Mouse (Mus musculus) heart, adult 11 months (tissue): ENCODE results near the gene Ufc1.
A peak's percentile ranks its signal among the peaks of the same experiment; 100 is the strongest.
"Not testable (repeated sequence)": the region's sequence is repeated elsewhere in the genome, so short reads cannot be mapped to it uniquely, and the experiment has no call there.

Experiments
- DNase-seq: peaks from one replicate; pipeline ENCODE4 v3.0.0; 2022

The Ufc1 gene

GRCm38 (mm10) chr1:171294298-171295062 lies at the start of gene Ufc1:
Ufc1 (minus strand) TSS chr1:171295024.
- peak; percentile 99 for DNase-seq

GRCm38 (mm10) chr1:171343922-171344677 lies 49.3 kb upstream of the Ufc1 start:
- DNase-seq = no peak

- DNase-seq = no peak
Observed at GRCm38 (mm10) chr1:171342262-171343207, 47.7 kb upstream of the Ufc1 start.

GRCm38 (mm10) chr1:171330216-171330560 lies 35.4 kb upstream of the Ufc1 start:
- DNase-seq = no peak

- no peak for DNase-seq
Observed at GRCm38 (mm10) chr1:171329433-171330215, 34.8 kb upstream of the Ufc1 start.

- DNase-seq = peak; percentile 99
Observed at GRCm38 (mm10) chr1:171328839-171329432, 34.1 kb upstream of the Ufc1 start, which contains the start of gene Dedd. Dedd (plus strand) TSS chr1:171329145.

- peak; percentile 36 for DNase-seq
Observed at GRCm38 (mm10) chr1:171328244-171328643, 33.4 kb upstream of the Ufc1 start.

GRCm38 (mm10) chr1:171326588-171326987 lies 31.8 kb upstream of the Ufc1 start:
- DNase-seq = peak; percentile 59

- DNase-seq = peak; percentile 25
Observed at GRCm38 (mm10) chr1:171325571-171325970, 30.7 kb upstream of the Ufc1 start.

- DNase-seq = peak; percentile 80
Observed at GRCm38 (mm10) chr1:171322012-171322411, 27.2 kb upstream of the Ufc1 start.

- no peak for DNase-seq
Observed at GRCm38 (mm10) chr1:171321415-171321814, 26.6 kb upstream of the Ufc1 start.

- DNase-seq = peak; percentile 90
Observed at GRCm38 (mm10) chr1:171320151-171320550, 25.3 kb upstream of the Ufc1 start.

- DNase-seq = peak; percentile 71
Observed at GRCm38 (mm10) chr1:171319748-171320147, 24.9 kb upstream of the Ufc1 start.

- no peak for DNase-seq
Observed at GRCm38 (mm10) chr1:171309321-171309720, 14.5 kb upstream of the Ufc1 start.

GRCm38 (mm10) chr1:171306157-171306556 lies 11.3 kb upstream of the Ufc1 start:
- not testable (repeated sequence) for DNase-seq

GRCm38 (mm10) chr1:171298226-171298625 lies 3.4 kb upstream of the Ufc1 start:
- no peak for DNase-seq

GRCm38 (mm10) chr1:171295063-171295402 lies 209 bp upstream of the Ufc1 start:
- no peak for DNase-seq

GRCm38 (mm10) chr1:171293906-171294297 lies 922 bp downstream of the Ufc1 start:
- DNase-seq = no peak

- no peak for DNase-seq
Observed at GRCm38 (mm10) chr1:171293351-171293750, 1.5 kb downstream of the Ufc1 start.

GRCm38 (mm10) chr1:171288328-171288727 lies 6.5 kb downstream of the Ufc1 start:
- DNase-seq = peak; percentile 91

GRCm38 (mm10) chr1:171287136-171288081 lies 7.4 kb downstream of the Ufc1 start, which contains the start of gene Usp21:
Usp21 (minus strand) TSS chr1:171287991.
- peak; percentile 100 for DNase-seq
